Mouse (Mus musculus) neural tube, embryonic 15.5 days (tissue): Measurements from ENCODE around the gene Gm29133. TPM values are rescaled to one million over a fixed set of nuclear protein-coding genes. Genes with fewer than 3 reads are reported as not detected.

ENCODE experiments used
- ATAC-seq: fragments of 200-750 bp; cut with Nextera tagmentation; 2 replicates; pipeline ENCODE4 v1.8.0; 2017; ENCODE audit warnings: mild to moderate bottlenecking, moderate TSS enrichment, moderate library complexity; ENCODE audit not compliant: low FRiP score
- H3K27ac ChIP-seq: fragments of 300-500 bp; sonication (generic); replicated peaks from 2 replicates; pipeline ENCODE4 v1.5.1; 2015; ENCODE audit warnings: mild to moderate bottlenecking, inconsistent platforms
- H3K27me3 ChIP-seq: fragments of 300-500 bp; sonication (generic); replicated peaks from 2 replicates; pipeline ENCODE4 v1.6.1; 2015; ENCODE audit warnings: inconsistent platforms
- H3K36me3 ChIP-seq: fragments of 300-500 bp; sonication (generic); 2 replicates; pipeline ENCODE4 v1.6.1; 2015; ENCODE audit warnings: inconsistent platforms
- H3K4me1 ChIP-seq: fragments of 300-500 bp; sonication (generic); 2 replicates; pipeline ENCODE4 v1.6.1; 2015; ENCODE audit warnings: inconsistent platforms
- H3K4me2 ChIP-seq: fragments of 300-500 bp; sonication (generic); 2 replicates; pipeline ENCODE4 v1.6.1; 2015; ENCODE audit warnings: inconsistent platforms, mild to moderate bottlenecking, moderate library complexity
- H3K4me3 ChIP-seq: fragments of 300-500 bp; sonication (generic); replicated peaks from 2 replicates; pipeline ENCODE4 v1.5.1; 2015; ENCODE audit warnings: mild to moderate bottlenecking, inconsistent platforms
- H3K9ac ChIP-seq: fragments of 300-500 bp; sonication (generic); replicated peaks from 2 replicates; pipeline ENCODE4 v1.6.1; 2015; ENCODE audit warnings: mild to moderate bottlenecking, inconsistent platforms
- H3K9me3 ChIP-seq: fragments of 300-500 bp; sonication (generic); replicated peaks from 2 replicates; pipeline ENCODE4 v1.6.1; 2016; ENCODE audit warnings: inconsistent platforms
- WGBS: fragments of 180-500 bp; shearing (Covaris S2); methylation state at CpG from one replicate; pipeline ENCODE4 v1.1.7; 2015; ENCODE audit warnings: mixed read lengths; 5-methylcytosine and 5-hydroxymethylcytosine counted together
- polyA plus RNA-seq: library from polyadenylated mRNA; unstranded; fragments of >200 nt; fragmentation: Nextera tagmentation; extraction: Ambion mirVana; gene quantifications from 2 replicates; pipeline ENCODE4 v1.2.1, GENCODE M21; 2015

Gene Gm29133
- polyA plus RNA-seq, 1 experiment from 2014 or later = not detected

DNA sequence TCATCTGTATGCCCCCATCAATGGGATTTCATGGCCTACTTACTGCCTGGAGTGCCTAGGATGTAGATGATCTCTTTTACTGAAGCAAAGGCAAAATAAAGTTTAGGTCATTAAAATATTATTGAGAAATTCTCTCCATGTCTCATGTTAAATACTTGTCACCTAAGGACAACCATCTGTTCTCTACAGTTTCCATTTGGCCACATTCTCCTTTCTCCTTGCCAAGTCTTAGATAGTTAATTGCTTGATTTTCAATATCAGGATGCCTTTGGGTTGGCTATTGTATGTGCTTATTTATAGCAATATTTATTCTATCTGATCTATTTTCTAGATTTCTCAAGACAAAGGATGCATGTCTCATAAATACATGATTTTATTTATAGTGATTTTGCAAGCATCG, 75.9 kb downstream of the Gm29133 start:
- Histone ChIP-seq H3K36me3 (no peaks in the 10 kb centered on the region), H3K9me3 (no peaks in the 10 kb centered on the region), H3K4me1 (no peaks in the 10 kb centered on the region), H3K4me3 (no peak overlapping the region), H3K4me2 (no peak overlapping the region), H3K9ac (no peak overlapping the region), H3K27me3 (no peaks in the 10 kb centered on the region), H3K27ac (no peak overlapping the region)
- 93% methylated on average over 1 of the region's 1 CpGs for WGBS
- no peak for ATAC-seq

DNA sequence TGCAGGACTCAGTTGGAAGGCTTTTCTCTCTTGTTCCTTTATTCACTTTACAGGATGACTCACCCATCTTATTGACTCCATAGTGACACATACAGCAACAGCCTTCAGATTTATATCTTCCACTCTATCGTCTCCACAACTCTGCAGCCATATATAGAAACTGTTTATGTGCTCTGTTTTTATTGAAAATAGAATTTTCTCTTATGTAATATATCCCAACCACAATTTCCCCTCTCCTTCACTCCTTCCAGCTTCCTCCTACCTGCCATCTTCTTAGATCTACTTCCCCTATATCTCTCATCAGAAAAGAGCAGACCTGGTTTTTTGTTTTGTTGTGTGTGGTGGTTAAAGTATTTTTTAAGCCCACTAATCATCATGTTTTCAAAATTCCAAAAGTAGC, 76.5 kb downstream of the Gm29133 start:
- no peaks in the 10 kb centered on the region for H3K9me3 ChIP-seq
- 74% methylated on average over 1 of the region's 1 CpGs for WGBS
- no peak for ATAC-seq
- H3K27ac ChIP-seq = no peak overlapping the region
- H3K4me3 ChIP-seq = no peak overlapping the region
- no peak overlapping the region for H3K9ac ChIP-seq
- no peaks in the 10 kb centered on the region for H3K27me3 ChIP-seq
- no peaks in the 10 kb centered on the region for H3K4me1 ChIP-seq
- no peak overlapping the region for H3K4me2 ChIP-seq
- no peaks in the 10 kb centered on the region for H3K36me3 ChIP-seq

DNA sequence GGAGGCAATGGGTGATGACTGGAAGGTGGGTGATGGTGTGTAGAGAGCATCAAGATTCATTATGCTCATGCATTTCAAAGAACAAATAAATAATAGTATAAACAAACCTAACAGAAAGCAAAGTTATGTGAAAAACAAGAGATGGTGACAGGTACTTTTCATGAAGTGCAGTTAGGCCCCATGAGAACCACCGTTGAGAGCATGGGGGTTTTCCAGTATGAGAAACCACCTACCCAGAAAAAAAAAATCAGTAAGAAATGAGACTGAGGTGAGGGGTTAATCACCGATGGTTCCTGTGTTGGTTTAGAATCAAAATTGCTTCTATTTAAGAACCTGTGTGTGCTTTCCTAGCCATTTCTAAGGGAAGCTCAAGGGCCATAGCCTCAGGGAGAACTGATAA, 86.8 kb downstream of the Gm29133 start:
- 83% methylated on average over 2 of the region's 2 CpGs for WGBS
- H3K4me1 ChIP-seq = no peaks in the 10 kb centered on the region

DNA sequence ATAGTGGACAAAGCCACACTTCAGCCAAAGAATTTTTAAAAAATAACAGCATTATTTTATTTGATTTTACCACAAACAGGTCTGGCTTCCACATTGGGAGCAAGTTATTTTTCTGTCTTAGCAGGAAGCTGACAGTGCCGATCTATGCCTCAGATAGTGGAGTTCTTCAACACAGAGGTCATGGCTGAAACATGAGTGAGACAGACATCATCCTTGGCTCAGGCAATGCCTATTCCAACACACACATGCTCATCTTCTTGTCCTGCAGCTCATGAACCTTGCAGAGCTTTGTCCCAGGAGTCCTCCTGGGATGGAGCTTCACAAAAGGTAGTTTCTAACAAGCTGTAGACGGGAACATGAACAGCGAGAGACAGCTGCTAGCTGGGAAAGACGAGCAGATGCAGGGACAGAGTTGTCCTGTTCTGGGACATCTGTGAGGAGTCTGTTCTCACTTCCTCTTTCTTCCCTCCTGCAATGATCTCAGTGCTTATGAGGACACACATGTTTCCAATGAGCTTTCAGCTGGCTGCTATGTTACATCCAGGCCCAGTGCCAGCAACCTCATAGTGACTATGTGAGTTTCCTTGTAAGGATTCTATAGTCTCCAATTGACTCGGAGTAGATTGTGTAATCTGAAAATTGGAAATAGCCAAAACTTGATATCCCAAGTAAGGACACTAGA, 87.4 kb downstream of the Gm29133 start:
- H3K36me3 ChIP-seq = no peaks in the 10 kb centered on the region
- no peak for ATAC-seq
- 86% methylated on average over 5 of the region's 5 CpGs for WGBS
- no peak overlapping the region for H3K4me3 ChIP-seq
- H3K9ac ChIP-seq = no peak overlapping the region
- H3K27ac ChIP-seq = no peak overlapping the region
- H3K9me3 ChIP-seq = no peaks in the 10 kb centered on the region
- no peaks in the 10 kb centered on the region for H3K27me3 ChIP-seq
- H3K4me2 ChIP-seq = no peak overlapping the region
- H3K4me1 ChIP-seq = no peaks in the 10 kb centered on the region

More for the DNA sequence above, 86.8 kb downstream of the Gm29133 start:
- Histone ChIP-seq H3K27ac (no peak overlapping the region), H3K36me3 (no peaks in the 10 kb centered on the region), H3K9me3 (no peaks in the 10 kb centered on the region), H3K27me3 (no peaks in the 10 kb centered on the region), H3K4me2 (no peak overlapping the region), H3K9ac (no peak overlapping the region), H3K4me3 (no peak overlapping the region)
- no peak for ATAC-seq

Other genes starting within 250 kb of the Gm29133 start
- 76.5 and 83.2 TPM in 2 replicates for gene Pdcd10, start 191.3 kb upstream of the Gm29133 start, polyA plus RNA-seq
- 144 and 164 TPM in 2 replicates for gene Serpini1, start 190.7 kb upstream of the Gm29133 start, polyA plus RNA-seq
- gene Golim4, start 208.8 kb downstream of the Gm29133 start, polyA plus RNA-seq = 21.3 and 25.7 TPM in 2 replicates